Mouse (Mus musculus) midbrain, embryonic 13.5 days (tissue): ENCODE measurements at regions not wholly inside any gene's neighbourhood (a gene's known extent, or its start where the extent isn't known, plus 50 kb on each side); places are given as distances from the start of the nearest gene placed in this dataset.

ENCODE experiments used
- ATAC-seq: fragments of 200-750 bp; cut with Nextera tagmentation; 2 replicates; pipeline ENCODE4 v1.8.0; 2017; ENCODE audit warnings: mild to moderate bottlenecking, moderate TSS enrichment, moderate library complexity
- H3K27ac ChIP-seq: fragments of 300-500 bp; sonication (generic); 2 replicates; pipeline ENCODE4 v1.5.1; 2015; ENCODE audit warnings: inconsistent platforms, mild to moderate bottlenecking, moderate library complexity
- H3K27me3 ChIP-seq: fragments of 300-500 bp; sonication (generic); 2 replicates; pipeline ENCODE4 v1.6.1; 2015; ENCODE audit warnings: mild to moderate bottlenecking, inconsistent platforms
- H3K36me3 ChIP-seq: fragments of 300-500 bp; sonication (generic); 2 replicates; pipeline ENCODE4 v1.6.1; 2015; ENCODE audit warnings: mild to moderate bottlenecking, inconsistent platforms
- H3K4me1 ChIP-seq: fragments of 300-500 bp; sonication (generic); replicated peaks from 2 replicates; pipeline ENCODE4 v1.6.1; 2015; ENCODE audit warnings: inconsistent platforms
- H3K4me2 ChIP-seq: fragments of 300-500 bp; sonication (generic); replicated peaks from 2 replicates; pipeline ENCODE4 v1.6.1; 2015; ENCODE audit warnings: moderate library complexity, mild to moderate bottlenecking, inconsistent platforms
- H3K4me3 ChIP-seq: fragments of 300-500 bp; sonication (generic); replicated peaks from 2 replicates; pipeline ENCODE4 v1.5.1; 2015; ENCODE audit warnings: mild to moderate bottlenecking, inconsistent platforms
- H3K9ac ChIP-seq: fragments of 300-500 bp; sonication (generic); replicated peaks from 2 replicates; pipeline ENCODE4 v1.6.1; 2015; ENCODE audit warnings: mild to moderate bottlenecking, inconsistent platforms
- H3K9me3 ChIP-seq: fragments of 300-500 bp; sonication (generic); 2 replicates; pipeline ENCODE4 v1.6.1; 2016; ENCODE audit warnings: mild to moderate bottlenecking, inconsistent platforms
- WGBS: fragments of 180-500 bp; shearing (Covaris S2); methylation state at CpG from one replicate; pipeline ENCODE4 v1.1.7; 2015; 5-methylcytosine and 5-hydroxymethylcytosine counted together

- no peak for ATAC-seq
- Histone ChIP-seq H3K9me3 (no peaks in the 10 kb centered on the region), H3K27ac (no peak overlapping the region), H3K36me3 (no peaks in the 10 kb centered on the region), H3K9ac (no peak overlapping the region), H3K4me2 (no peak overlapping the region), H3K4me1 (no peaks in the 10 kb centered on the region), H3K4me3 (no peak overlapping the region), H3K27me3 (no peaks in the 10 kb centered on the region)
- WGBS, result 76% methylated on average over 2 of the region's 2 CpGs
These were observed 338.2 kb upstream of the Sel1l start for GRCm38 (mm10) chr12:92187133-92187482.

GRCm38 (mm10) chr12:92186448-92187132 is 337.6 kb upstream of the Sel1l start:
- no peak for ATAC-seq
- Histone ChIP-seq H3K9ac (no peak overlapping the region), H3K4me3 (no peak overlapping the region), H3K9me3 (no peaks in the 10 kb centered on the region), H3K4me1 (no peaks in the 10 kb centered on the region), H3K36me3 (no peaks in the 10 kb centered on the region), H3K27me3 (no peaks in the 10 kb centered on the region), H3K4me2 (no peak overlapping the region), H3K27ac (no peak overlapping the region)
- WGBS, result 79% methylated on average over 6 of the region's 6 CpGs

DNA sequence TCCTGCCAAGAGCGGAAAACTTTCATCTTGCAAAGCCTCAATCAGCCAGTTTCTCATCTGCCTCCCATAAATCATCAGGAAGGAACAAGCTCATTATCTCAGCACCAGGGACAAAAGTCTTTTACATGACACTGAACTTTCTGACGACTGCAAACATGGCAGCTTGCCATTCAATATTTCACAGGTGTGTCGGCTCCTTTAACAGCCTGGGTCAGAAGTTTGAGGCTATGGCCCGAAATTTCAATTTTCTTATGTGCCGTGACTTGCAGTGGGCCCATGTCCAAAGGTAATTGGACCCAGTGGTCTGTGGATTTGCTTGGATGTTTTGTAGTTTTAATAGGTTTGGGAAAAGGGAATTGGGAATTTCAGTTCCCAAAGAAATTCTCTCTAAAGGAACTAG is 330.3 kb upstream of the Sel1l start:
- Histone ChIP-seq H3K4me3 (no peak overlapping the region), H3K36me3 (no peaks in the 10 kb centered on the region), H3K4me1 (no peaks in the 10 kb centered on the region), H3K9ac (no peak overlapping the region), H3K27ac (no peak overlapping the region), H3K4me2 (no peak overlapping the region), H3K9me3 (no peaks in the 10 kb centered on the region), H3K27me3 (no peaks in the 10 kb centered on the region)
- 80% methylated on average over 5 of the region's 5 CpGs for WGBS
- ATAC-seq, result no peak

GRCm38 (mm10) chr12:92156726-92157125 is 307.8 kb upstream of the Sel1l start:
- Histone ChIP-seq H3K4me1 (peaks cover 7% of the 10 kb centered on the region; the same call in 1 of the 2 replicates), H3K36me3 (no peaks in the 10 kb centered on the region), H3K4me3 (no peak overlapping the region), H3K9me3 (no peaks in the 10 kb centered on the region), H3K9ac (no peak overlapping the region), H3K27ac (no peak overlapping the region), H3K27me3 (no peaks in the 10 kb centered on the region), H3K4me2 (no peak overlapping the region)
- ATAC-seq, result no peak

- 73% methylated on average over 2 of the region's 2 CpGs for WGBS
- ATAC-seq, result no peak
- H3K36me3 ChIP-seq, result no peaks in the 10 kb centered on the region
- no peak overlapping the region for H3K4me2 ChIP-seq
- H3K4me3 ChIP-seq, result no peak overlapping the region
- peaks cover 7% of the 10 kb centered on the region; the same call in 1 of the 2 replicates for H3K4me1 ChIP-seq
- H3K27me3 ChIP-seq, result no peaks in the 10 kb centered on the region
- H3K9ac ChIP-seq, result no peak overlapping the region
- H3K27ac ChIP-seq, result no peak overlapping the region
- no peaks in the 10 kb centered on the region for H3K9me3 ChIP-seq
These were observed 303.9 kb upstream of the Sel1l start for GRCm38 (mm10) chr12:92152922-92153235.

DNA sequence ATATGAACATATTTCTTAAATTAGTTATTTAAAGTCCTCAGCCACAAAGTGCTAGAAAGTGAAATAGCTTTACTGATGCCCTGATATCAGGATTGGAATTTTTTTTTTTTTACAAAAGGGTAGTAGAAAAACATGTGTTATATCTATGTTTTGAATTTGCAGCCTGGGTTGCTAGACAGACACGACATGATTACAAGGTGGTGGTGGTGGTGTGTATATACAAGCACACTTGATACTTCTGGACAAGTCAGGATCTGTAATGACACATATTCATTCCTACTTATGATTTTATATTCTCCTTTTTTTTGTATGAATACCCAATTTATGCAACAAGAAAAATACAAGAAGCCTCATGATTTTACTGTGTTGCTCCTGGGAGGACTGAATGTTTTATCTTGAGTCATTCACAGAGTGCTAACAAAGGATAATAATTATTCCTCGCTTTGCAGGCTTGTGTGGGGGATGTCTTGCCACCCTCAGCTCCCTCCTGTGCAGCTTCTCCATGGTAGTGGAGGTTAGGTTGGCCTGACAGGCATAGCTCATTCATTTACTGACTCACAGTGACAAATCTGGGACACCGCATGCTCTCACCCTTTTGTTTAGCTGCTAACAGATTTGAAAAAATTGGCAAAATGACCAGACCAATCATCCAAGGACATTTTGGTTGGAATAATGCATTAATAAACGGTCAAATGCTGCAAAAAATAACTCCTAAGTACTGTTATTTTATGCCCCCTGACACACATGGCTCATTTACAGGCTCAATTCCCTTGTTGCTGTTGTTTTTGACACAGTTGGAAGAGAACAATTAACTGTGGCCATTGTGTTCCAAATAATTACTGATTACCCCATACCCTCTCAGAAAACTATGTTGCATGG is 303.3 kb upstream of the Sel1l start:
- H3K4me2 ChIP-seq, result no peak overlapping the region
- no peaks in the 10 kb centered on the region for H3K9me3 ChIP-seq
- 52% methylated on average over 4 of the region's 4 CpGs for WGBS
- H3K36me3 ChIP-seq, result no peaks in the 10 kb centered on the region
- peaks cover 7% of the 10 kb centered on the region; the same call in 1 of the 2 replicates for H3K4me1 ChIP-seq
- no peak overlapping the region for H3K4me3 ChIP-seq
- no peaks in the 10 kb centered on the region for H3K27me3 ChIP-seq
- H3K27ac ChIP-seq, result no peak overlapping the region
- no peak; the same call in 1 of the 2 replicates for ATAC-seq
- H3K9ac ChIP-seq, result no peak overlapping the region

GRCm38 (mm10) chr12:92137539-92137938 is 288.6 kb upstream of the Sel1l start:
- H3K4me3 ChIP-seq, result no peak overlapping the region
- H3K4me2 ChIP-seq, result no peak overlapping the region
- no peak overlapping the region for H3K27ac ChIP-seq
- ATAC-seq, result no peak
- H3K27me3 ChIP-seq, result no peaks in the 10 kb centered on the region
- no peaks in the 10 kb centered on the region for H3K9me3 ChIP-seq
- WGBS, result 87% methylated on average over 4 of the region's 4 CpGs
- no peaks in the 10 kb centered on the region for H3K4me1 ChIP-seq
- H3K36me3 ChIP-seq, result no peaks in the 10 kb centered on the region
- no peak overlapping the region for H3K9ac ChIP-seq

DNA sequence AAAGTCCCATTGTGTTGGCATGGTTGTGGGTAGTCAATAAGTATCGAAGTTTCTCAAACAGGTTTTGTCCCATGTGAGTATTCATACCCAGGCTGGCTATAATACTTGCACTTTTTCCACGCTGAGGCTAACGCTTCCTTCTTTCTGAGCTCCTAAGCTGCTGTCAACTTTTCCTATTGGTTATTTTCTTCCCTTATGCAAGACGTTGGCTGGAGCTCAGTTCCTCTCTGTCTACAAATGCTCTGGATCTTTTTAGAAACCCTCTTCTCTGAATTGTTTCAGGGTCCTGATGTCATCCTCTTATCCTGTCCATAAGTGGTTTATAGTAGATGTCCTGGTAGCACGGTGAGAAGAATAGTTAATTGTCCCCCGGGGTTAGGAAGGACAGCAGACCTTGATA is 278.7 kb upstream of the Sel1l start:
- H3K27me3 ChIP-seq, result no peaks in the 10 kb centered on the region
- no peaks in the 10 kb centered on the region for H3K4me1 ChIP-seq
- no peak overlapping the region for H3K4me3 ChIP-seq
- WGBS, result 86% methylated on average over 6 of the region's 6 CpGs
- H3K27ac ChIP-seq, result no peak overlapping the region
- no peak for ATAC-seq
- no peak overlapping the region for H3K4me2 ChIP-seq
- H3K9me3 ChIP-seq, result no peaks in the 10 kb centered on the region
- no peak overlapping the region for H3K9ac ChIP-seq
- H3K36me3 ChIP-seq, result no peaks in the 10 kb centered on the region

- Histone ChIP-seq H3K36me3 (no peaks in the 10 kb centered on the region), H3K4me3 (no peak overlapping the region), H3K27ac (no peak overlapping the region), H3K9ac (no peak overlapping the region), H3K4me1 (no peaks in the 10 kb centered on the region), H3K27me3 (no peaks in the 10 kb centered on the region), H3K9me3 (no peaks in the 10 kb centered on the region), H3K4me2 (no peak overlapping the region)
- 89% methylated on average over 6 of the region's 6 CpGs for WGBS
- ATAC-seq, result no peak
These were observed 271.3 kb upstream of the Sel1l start for GRCm38 (mm10) chr12:92120164-92120815.

DNA sequence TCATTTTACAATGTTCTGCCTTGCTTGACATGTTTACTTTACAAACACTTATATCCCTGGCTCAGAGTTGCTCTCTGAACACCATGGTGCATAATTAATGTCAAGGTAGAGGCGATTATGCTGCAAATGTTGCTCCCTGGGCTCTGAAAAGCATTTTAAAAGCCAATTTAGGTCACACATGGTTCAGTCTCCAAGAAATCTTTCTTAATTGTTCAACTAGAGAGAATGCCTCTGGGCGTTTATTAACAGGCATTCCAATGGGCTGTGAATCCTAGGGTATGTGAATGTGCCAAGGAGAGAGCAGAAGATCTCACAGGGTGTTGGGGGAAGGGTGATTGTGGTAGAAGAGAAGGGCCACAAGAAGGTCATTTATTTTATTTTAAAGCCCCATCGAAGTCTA is 260.7 kb upstream of the Sel1l start:
- Histone ChIP-seq H3K4me1 (no peaks in the 10 kb centered on the region), H3K4me2 (no peak overlapping the region), H3K9ac (no peak overlapping the region), H3K27ac (no peak overlapping the region), H3K36me3 (no peaks in the 10 kb centered on the region), H3K4me3 (no peak overlapping the region), H3K27me3 (no peaks in the 10 kb centered on the region), H3K9me3 (no peaks in the 10 kb centered on the region)
- WGBS, result 70% methylated on average over 3 of the region's 3 CpGs
- no peak for ATAC-seq

- H3K4me2 ChIP-seq, result no peak overlapping the region
- no peak overlapping the region for H3K4me3 ChIP-seq
- H3K36me3 ChIP-seq, result no peaks in the 10 kb centered on the region
- no peaks in the 10 kb centered on the region for H3K9me3 ChIP-seq
- no peaks in the 10 kb centered on the region for H3K4me1 ChIP-seq
- no peak for ATAC-seq
- no peaks in the 10 kb centered on the region for H3K27me3 ChIP-seq
- H3K9ac ChIP-seq, result no peak overlapping the region
- 67% methylated on average over 4 of the region's 4 CpGs for WGBS
- no peak overlapping the region for H3K27ac ChIP-seq
These were observed 251.1 kb upstream of the Sel1l start for GRCm38 (mm10) chr12:92100080-92100479.

DNA sequence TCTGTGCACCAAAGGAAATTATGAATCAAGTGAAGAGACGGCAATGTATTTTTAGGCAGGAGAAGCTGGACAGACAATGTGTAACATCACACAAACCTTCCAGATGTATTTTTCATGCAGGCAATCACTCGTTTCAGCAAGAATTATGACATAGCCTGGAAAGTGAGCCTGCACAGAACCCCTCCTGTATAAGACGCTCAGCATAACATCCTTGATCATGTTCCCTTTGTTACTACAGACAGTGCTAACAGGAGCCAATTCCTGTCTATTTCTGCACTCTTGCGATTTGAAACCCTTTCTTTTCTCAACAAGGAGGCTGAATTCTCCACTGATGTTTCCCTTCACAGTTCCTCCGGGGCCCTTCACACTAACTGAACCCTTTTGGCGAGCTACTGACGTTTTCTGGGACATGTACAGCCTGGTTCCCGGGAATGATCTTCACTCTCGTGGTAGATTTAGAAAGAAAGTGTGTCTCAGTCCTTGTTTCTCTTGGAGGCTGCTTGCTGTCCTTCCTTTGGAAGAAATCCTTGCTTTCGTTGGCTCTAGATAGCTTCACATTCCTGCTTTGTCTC is 243.9 kb upstream of the Sel1l start:
- H3K27me3 ChIP-seq, result no peaks in the 10 kb centered on the region
- 85% methylated on average over 10 of the region's 10 CpGs for WGBS
- H3K36me3 ChIP-seq, result no peaks in the 10 kb centered on the region
- no peaks in the 10 kb centered on the region for H3K9me3 ChIP-seq
- H3K4me1 ChIP-seq, result no peaks in the 10 kb centered on the region
- H3K4me2 ChIP-seq, result no peak overlapping the region
- no peak overlapping the region for H3K27ac ChIP-seq
- no peak for ATAC-seq
- H3K4me3 ChIP-seq, result no peak overlapping the region
- no peak overlapping the region for H3K9ac ChIP-seq
